Mouse (Mus musculus) Muller cell, postnatal 12 days (primary cell): ENCODE measurements at regions not wholly inside any gene's neighbourhood (a gene's known extent, or its start where the extent isn't known, plus 50 kb on each side); places are given as distances from the start of the nearest gene placed in this dataset.

Source experiments
- DNase-seq: peaks from one replicate; pipeline ENCODE4 v3.0.0-alpha.2; 2015; ENCODE audit errors: inconsistent ontology term

DNA sequence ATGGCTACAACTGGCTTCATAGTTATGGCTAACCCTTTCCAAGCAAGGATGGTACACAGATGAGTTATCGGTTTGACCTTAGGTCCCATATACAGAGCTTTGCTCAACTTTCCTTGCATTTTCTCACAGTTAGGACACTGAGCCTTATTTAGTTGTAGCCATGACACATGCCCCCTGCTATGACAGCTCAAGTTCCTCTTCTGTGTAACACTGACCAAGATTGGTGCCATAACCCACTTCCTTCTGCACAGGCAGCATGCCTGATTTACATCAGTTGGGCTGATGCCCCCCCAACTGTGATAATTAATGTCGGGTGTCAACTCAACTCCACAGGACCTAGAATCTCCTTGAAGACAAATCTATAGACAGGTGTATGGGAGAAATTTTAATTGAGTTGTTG is 361.5 kb upstream of the Intu start:
- DNase-seq: no peak

DNA sequence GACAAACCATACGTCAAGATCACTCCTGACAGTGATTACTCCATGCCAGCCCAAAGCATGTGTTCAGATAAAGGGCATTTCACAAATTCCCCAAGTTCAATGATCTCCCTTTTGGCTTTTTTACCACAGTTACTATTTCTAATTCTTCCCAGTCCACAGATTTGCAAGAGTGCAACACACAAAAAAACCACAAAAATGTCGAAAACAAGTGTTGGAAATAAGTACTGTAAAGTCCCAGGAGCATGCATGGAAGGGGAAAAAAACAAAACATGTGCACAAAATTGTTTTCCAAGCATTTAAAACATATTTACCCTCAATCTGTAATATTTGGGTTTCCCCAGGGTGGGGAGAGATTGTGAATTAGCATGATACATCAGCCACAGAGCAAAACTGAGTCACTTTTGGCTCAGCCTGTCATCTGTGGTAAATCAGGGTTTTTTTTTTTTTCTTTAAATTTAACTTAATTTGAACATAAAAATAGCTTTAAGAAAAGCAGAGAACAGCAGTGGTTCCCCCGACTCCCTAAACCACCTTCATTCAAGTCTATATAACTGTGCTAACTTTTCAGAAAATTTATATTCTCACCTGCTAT is 351.3 kb upstream of the Intu start:
- DNase-seq: peak; percentile 67

DNA sequence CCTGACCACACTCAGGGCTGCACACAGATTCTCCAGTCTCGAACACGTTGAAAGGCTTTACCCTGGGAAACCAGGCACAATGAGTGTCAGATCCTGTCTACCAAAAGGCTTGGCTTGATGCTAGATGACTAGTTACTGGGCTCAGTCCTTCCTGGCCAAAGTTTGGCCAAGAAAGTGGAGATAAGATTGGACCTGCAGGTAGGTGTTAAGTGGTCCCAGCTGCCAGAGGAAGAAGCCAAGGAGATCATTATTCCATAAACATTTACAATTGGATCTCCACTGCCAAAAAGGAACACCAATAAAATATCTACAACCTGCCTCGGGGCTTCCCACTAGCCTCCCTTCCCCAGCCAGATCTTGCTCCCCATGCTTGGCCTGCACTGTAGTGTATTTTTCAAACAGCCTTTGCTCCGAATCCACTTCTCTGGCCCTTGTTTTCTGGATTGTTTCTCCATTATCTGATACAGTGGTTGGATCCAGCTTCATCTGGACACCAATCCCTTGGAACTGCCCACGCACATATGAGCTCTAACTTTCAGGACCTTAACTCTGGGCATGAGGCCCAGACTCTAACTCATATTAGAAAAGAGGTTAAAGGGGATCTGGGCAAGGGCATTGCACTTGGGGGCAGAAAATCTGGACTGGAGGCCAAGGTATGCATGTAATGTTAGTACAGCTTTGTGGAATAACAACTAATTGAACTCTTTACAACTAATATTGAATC is 345.3 kb upstream of the Intu start:
- DNase-seq: no peak

DNA sequence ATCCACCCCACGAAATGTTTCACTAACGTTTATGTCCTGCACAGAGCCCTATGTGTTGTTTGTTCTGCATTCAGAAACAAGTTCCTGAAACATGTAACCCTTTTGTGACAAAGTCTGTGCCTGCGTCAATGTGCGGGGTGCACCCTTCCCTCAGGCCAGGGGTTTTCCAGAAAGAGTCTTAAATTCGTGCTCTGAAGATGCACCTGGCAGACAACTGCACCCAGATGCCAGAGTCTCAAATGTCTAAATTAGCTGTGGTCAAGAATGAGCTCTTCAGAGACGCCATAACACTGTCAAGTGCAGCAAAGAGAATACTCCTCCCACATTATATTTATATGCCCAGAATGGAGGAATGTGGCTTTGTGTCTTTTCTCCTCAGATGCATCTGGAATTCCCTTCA is 341.6 kb upstream of the Intu start:
- DNase-seq: no peak

DNA sequence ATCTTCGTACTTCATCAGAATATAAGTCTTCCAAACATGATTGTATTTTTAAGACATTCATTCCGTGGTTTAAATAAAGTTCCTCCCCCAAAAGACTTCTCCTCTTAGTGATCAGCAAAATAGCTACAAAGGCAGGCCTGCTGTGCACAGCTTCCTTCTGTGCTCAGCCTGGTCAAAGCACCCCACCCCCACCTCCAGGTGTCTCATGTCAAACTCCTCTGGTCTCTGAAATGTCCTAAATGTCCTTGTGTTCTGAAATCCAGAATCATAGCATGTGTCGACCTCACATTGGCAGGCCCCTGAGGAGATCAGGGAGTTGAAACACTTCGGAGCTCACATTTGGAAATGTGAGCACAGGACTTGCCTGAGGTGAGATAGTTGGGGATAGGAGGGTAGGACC is 341.1 kb upstream of the Intu start:
- no peak for DNase-seq

DNA sequence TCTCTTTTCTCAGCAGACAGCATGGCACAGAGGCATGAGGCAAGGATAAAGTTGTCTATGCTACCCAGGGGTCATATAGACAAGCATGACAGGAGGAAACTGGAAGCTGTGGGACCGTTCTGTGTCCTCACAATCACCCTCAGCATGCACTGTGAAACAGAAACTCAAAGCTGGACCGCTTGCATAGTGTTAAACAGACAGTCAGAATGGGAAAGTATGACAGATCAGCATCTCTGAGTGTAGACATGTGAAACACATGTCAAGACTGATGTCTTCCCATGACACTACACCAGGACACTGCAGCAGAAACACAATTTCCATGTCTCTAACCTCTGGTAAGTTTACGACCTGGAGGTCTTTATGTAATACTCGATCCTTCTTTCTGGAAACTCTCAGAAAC is 330.9 kb upstream of the Intu start:
- DNase-seq: no peak

DNA sequence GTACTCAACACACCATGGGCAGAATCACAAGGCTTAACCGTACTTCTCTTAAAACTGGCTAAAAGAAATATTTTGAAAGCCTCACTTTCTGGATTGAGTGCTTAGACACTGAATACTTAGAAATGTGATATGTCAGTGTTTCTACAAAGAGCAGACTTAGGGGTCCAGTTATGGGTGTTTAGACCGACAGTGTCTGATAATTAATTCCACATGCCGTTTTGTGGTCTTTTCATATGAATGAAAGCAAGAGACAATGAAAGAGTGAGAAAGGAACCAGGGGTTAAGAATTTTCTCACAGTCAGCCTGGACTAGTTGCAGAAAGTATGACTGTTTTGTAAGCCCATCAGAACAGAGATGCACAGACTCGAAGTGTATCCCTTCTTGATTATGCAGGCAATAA is 324.8 kb upstream of the Intu start:
- no peak for DNase-seq

DNA sequence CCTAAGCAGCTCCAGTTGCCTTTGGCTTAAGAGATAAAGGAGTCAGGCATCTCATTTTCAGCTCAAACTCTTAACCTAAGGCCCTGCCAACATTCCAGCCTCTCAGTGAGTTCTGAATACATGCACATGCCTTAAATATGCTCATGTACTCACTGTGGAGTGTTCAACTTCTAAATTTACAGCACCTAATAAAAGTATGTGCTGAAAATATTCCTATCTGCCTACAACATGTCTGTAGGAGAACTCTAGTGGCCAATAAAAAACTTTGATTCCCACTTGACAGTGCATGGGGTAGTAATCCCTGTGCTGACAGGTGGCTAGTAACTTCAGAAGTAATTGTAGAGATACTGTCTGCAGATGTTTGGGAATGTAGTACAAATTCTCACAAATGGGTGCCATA is 319.3 kb upstream of the Intu start:
- no peak for DNase-seq

DNA sequence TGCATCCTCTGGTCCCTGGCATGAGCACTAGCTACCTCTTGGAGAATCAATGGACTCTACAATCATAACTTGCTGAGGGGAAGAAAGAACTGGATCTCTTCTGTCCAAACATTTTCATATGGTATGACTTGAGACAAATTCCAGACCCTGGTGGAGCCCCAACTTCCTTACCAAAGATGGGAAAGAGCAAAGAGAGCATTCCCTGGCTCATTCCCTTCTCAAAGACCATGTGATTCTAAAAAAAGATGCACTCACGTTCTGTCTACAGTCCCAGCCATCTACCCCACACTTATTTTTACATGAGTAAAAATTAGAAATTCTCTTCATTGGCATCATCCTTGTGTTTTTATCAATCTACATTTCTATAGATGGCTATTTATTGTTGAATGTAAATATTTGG is 304.3 kb upstream of the Intu start:
- DNase-seq: no peak

DNA sequence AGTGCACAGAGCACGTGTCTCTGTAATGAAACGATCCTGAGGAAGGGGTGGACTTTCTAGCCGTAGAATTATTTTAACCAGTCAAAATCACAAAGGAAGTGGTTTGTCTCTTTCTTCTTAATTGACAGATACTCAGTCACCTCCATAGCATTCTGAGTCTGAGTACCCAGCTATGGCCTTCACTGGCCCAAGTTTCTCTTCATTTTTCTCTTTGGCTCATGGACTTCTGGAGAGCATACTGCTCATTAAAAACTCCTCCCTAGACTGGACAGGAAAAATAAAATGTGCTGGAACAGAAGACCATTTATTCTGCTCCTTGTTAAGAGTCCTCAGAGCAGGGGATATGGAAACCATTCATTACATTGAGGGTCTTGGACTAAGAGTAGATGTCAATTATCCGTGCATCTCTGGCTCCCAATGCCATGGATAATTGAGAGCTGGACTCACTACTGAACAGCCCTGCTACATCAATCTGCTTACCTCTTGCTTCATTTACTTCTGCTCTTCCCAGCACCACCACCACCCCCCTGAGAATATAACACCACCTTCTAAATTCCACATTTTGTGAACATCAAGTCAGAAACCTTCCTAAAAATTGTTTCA is 287.5 kb upstream of the Intu start:
- no peak for DNase-seq

DNA sequence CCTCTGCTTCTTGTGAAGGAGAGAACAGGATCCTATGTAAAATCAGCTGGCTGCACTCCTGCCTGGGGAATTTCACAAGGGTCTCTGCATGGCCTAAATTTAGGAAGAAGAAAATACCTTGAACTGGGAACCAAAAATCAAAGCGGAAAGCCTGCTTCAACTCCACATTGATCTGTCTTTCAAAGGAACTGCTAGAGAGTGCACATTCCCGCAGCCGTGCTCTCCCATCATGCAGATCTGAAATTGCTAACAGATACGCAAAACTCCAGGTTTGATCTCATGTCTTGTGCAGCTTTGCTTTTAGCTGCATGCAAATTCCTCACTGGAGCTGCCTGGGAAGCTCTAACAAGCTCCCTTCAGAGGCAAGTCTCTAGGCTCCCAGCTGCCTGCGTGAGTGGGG is 276.7 kb upstream of the Intu start:
- DNase-seq: no peak

DNA sequence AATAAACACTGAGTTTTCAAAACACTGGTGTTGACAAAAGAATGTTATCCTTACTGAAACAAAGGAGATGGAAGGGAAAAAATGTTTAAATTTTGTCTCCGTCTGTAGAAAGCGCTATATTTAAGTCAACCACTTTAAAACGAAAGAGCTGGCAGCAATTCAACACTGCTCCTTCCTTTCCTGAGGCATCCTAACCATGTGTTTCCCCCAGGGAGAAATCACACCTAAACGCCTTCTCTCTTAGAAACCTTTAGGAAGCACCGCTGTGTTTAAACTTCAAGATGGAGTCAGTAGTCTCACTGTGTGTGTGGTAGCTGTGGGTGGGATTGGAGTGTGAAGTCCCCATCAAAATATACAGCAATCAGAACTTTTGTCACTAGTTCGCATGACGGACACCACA is 268.6 kb upstream of the Intu start:
- DNase-seq: no peak

DNA sequence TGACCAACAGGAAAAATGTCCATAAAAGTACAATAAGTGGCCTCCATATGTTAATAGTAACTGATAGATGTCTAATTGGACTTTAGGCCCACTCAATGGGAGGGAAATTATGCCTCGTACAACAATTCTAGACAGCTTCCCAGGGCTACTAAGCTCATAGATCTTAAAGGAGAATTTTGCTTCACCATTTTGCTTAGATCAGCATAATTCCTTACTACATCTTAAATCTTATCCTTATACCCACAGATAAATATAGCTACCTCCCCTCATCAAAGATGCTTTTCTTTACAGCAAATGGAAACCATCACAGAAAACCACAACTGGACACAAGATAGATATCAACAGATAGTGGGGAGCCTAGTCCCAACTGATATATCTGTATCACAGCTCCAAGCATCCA is 263.6 kb upstream of the Intu start:
- no peak for DNase-seq

DNA sequence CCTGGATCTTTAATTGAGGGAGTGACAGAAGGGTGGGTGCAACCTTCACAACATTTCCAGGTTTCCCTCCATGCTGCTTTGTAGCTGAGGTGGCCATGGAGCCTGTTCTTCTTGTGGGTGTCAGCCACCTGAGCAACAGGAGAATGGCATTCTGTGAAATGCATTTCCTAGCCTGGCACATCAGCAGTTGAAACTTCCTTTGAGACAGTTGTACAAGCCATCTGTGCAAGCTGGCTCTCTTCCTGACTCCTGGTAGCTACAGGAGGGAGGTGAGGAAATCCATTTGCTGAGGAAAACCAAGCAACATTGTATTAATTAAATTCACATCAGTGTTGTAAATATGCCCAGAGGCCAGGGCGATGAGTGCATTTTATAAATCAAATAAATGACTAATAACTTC is 248.2 kb upstream of the Intu start:
- DNase-seq: no peak

DNA sequence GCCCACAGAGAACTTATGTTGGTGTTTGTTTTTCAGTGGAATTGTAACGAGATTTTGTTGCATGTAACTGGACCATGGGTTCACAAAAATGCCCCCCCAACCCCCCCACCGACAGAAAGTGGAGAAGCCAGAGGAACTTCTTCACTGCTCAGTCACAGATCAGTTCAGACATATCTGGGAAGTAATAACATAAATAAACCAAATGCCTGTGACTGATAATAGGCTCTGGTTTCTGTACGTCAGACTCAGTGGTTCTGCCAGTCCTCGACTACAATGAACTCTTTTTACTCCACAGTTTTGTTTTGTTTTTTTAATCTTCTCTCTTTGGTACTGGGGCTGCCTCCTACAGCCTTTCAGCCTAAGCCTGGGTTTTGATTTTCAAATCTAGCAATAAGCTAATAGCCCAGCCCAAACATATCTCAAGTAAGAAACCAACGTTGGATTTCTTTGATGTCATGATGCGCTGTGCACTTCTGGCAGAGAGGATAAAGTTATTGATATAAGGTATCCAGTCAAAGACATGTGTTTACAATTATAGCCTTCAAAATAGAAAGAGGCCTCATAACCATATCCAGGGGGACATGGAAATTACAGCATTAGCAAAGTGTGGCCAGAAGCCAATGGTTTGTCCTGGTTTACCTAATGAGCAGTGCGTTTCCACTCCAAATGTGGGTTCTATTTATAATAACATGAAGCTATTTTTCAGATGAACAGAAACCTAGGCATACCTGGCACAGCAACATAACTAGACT is 244.0 kb upstream of the Intu start:
- DNase-seq: no peak

DNA sequence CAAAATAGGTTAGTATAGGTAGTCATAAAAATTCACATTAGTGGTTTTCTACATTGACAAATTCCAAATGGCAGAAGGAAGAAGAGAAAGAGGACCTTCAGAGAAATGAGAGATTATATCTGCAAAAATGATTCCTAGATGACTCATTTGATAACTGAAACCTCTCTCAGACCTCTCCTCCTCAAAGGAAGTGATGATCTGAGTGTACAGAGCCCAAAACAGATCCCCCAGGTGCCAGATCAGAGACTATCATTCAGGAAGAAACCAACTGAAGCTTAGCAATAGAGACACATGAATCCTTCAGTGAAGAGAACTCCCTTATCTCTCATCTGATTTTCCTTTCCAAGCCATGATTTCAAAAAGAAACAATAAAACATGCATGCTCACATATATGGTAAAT is 234.0 kb upstream of the Intu start:
- no peak for DNase-seq

DNA sequence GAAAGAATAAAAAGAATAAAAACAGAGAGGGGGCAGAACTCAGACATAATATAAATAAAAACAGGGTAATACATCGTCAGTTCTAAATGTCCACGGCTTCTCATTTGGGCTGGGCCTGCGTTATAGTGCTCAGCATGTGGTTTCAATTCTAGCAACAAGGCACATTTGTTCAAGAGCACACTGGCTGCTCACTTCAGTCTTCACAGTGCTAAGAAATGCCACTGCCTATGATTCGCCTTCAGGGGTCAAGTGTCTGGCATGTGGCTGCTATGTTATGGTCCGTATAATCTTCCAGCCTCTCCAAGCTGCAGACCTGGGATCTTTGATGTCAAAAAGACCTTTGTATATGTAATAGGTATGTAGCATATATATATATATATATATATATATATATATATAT is 210.8 kb upstream of the Intu start:
- DNase-seq: no peak

DNA sequence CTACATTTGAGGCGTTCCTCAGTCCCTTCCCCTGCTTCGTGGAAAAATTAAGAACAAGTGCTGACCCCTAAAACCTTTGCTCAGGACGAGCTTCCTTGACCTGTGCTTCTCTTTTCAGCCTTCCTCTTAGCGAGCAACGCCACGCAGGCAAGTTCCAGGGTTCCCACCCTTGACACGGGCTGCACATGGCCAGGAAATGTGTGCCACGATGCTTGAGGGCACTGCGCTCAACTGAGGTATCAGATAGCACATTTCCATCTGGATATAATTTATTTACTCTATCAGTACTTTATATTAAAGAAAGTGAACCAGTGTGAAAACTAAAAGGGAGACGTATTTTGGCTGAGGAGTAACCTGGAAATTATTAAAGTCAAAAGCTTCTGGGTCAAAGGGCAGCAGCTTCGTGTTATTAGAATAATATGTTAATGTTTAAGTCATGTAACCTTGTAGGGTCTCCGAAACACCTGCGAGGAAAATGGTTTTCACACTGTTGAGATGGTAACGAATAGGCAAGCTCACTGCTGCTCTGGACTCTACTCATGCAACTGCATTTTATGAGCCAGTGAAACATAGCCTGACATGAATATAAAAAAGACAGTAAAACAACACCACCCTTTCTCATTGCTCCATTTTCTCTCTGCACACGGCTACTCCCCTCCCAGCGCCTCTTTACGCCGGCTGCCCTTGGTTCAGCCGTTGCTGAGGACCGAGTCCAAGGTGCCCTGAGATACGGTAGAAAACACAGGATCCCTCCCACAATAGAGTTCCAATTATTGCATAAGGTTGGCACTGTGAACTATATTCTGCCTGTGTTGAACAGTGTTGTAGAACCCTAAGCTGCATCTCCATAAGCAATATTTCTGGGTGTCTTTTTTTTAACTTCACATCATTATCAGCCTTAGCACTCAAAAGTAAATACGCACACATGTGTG is 204.9 kb upstream of the Intu start:
- no peak for DNase-seq

DNA sequence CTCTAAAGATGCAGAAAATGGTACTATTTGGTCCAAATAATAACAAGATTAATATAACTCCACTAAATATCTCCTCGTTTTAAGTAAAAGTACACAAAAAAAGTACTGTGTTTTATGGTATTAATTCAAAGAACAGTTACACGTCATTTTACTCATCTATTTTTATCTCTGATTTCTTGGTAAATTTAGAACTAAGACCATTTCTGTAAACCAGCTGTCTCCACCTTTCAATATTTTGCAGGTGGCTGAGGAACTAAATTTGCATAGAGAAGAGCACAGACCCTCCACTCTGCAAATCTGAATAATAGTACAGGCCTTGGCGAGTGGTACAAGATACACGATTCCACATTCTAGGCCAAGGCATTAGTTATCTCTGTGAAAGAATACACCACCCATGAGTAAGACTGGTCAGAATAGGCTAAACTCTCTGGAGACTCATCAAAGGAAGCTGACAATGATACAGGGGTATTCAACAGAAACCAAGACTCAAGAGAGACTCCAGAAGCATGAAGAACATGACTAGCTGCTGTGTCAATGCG is 191.5 kb upstream of the Intu start:
- no peak for DNase-seq

DNA sequence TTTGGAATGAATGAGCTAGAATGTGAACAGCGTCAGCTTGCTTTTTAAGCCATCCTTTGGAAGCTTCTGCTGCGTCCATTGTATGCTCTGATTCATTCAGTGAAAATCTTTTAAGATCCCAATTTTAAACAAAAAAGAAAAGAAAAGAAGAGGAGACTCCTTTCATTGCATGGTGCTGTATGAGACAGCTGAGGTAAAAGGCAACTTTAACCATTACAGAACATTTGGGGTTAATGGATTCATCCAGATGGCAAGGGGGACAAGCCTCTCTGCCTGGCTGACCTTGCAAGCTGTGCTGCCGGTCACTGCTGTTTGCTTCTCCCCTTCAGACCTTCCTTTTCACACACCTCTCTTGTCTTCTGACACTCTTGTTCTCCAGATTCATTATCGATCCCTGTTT is 176.0 kb upstream of the Intu start:
- no peak for DNase-seq

DNA sequence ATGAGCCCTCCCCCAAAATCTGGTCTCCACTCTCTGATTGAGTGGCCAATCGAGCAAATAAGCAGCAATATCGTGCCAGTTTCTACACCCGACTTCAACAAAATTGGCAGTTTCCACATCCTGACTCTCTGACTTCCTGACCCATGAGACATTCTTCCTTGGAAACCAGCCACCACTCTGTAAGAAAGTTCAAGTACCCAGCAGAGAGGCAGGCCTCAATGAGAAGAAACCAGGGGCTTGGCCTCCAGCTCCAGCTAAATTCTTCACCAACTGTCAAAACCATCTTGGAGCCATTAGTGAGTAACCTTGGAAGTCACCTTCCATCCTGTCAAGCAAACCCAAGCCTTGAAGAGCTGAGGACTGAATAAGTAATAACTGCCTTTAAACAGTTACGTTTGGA is 162.7 kb upstream of the Intu start:
- DNase-seq: peak; percentile 2

DNA sequence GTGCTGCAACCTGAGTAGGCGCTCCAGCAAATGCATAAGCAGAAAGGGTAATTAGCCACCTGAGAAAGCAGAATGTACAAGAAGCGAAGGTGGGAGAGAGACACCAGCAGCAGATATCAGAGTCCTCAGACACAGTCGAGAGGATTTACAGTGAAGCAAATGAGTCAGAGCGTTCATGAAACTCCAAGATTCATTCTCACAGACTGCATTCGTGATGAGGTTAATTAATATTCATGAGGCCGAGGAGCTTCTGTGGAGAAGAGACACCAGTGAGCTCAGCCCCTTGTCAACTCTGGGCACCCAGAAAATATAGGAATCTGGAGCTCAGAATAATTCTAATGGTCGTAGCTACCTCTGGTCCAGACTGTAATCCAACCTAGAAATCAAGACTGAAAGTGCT is 159.7 kb upstream of the Intu start:
- DNase-seq: no peak
